Mouse (Mus musculus) left cerebral cortex, postnatal 14 days (tissue): Measurements from ENCODE around the gene Gm20388. TPM values are rescaled to one million over a fixed set of nuclear protein-coding genes. Genes with fewer than 3 reads are reported as not detected.
"Not testable (repeated sequence)": the region's sequence is repeated elsewhere in the genome, so short reads cannot be mapped to it uniquely, and the experiment has no call there.

ENCODE experiments used
- DNase-seq, 2 experiments: peaks; one replicate each; pipeline ENCODE4 v3.0.0; 2021 to 2022; ENCODE audit warnings: low spot score in 2 of 2, mixed read lengths in 1 of 2
- intact Hi-C: fragments of 180-260 bp; cut with DNase I; formaldehyde crosslinking; loops from one replicate; pipeline ENCODE4 v1.15.1; 2025
- total RNA-seq, 2 experiments: library from RNA; stranded (reverse); gene quantifications; 2 replicates each; pipeline ENCODE4 v1.2.3; 2021

Gm20388 gene
- total RNA-seq, 2 experiments from 2014 or later = 2.8 to 7.3 TPM

GRCm38 (mm10) chr8:123978166-123978838, 4067.7 kb downstream of the Gm20388 start:
- intact Hi-C loops = no loop called here
- no peak for DNase-seq

GRCm38 (mm10) chr8:123978926-123979325, 4068.3 kb downstream of the Gm20388 start:
- DNase-seq = no peak
- intact Hi-C loops = no loop called here

- intact Hi-C loops = no loop called here
- no peak for DNase-seq
Observed at GRCm38 (mm10) chr8:123980239-123980638, 4069.6 kb downstream of the Gm20388 start.

GRCm38 (mm10) chr8:123981674-123982073, 4071.0 kb downstream of the Gm20388 start:
- intact Hi-C loops = no loop called here
- DNase-seq = peak; percentile 26 to 38

GRCm38 (mm10) chr8:123982291-123982793, 4071.7 kb downstream of the Gm20388 start:
- no peak for DNase-seq
- intact Hi-C loops = no loop called here

GRCm38 (mm10) chr8:123982826-123983400, 4072.3 kb downstream of the Gm20388 start, which contains the start of gene Abcb10:
Abcb10 (minus strand) TSS chr8:123983122.
- peak; percentile 62 to 75 for DNase-seq
- intact Hi-C loops = no loop called here

- DNase-seq = no peak
- intact Hi-C loops = no loop called here
Observed at GRCm38 (mm10) chr8:123988605-123989038, 4078.0 kb downstream of the Gm20388 start.

- no peak for DNase-seq
- intact Hi-C loops = no loop called here
Observed at GRCm38 (mm10) chr8:123989128-123989527, 4078.5 kb downstream of the Gm20388 start.

GRCm38 (mm10) chr8:123990277-123991049, 4079.8 kb downstream of the Gm20388 start:
- intact Hi-C loops = no loop called here
- no peak for DNase-seq

- intact Hi-C loops = no loop called here
- no peak for DNase-seq
Observed at GRCm38 (mm10) chr8:123992587-123992986, 4081.9 kb downstream of the Gm20388 start.

- intact Hi-C loops = no loop called here
- no peak for DNase-seq
Observed at GRCm38 (mm10) chr8:123993597-123993996, 4083.0 kb downstream of the Gm20388 start.

GRCm38 (mm10) chr8:123993997-123994396, 4083.4 kb downstream of the Gm20388 start:
- DNase-seq = no peak

GRCm38 (mm10) chr8:123999568-123999967, 4088.9 kb downstream of the Gm20388 start:
- intact Hi-C loops = no loop called here
- peak in 1 of 2 experiments; percentile 24 for DNase-seq

More at GRCm38 (mm10) chr8:123993997-123994396, 4083.4 kb downstream of the Gm20388 start:
- intact Hi-C loops = no loop called here

- no peak for DNase-seq
- intact Hi-C loops = no loop called here
Observed at GRCm38 (mm10) chr8:124002546-124003108, 4092.0 kb downstream of the Gm20388 start.

GRCm38 (mm10) chr8:124007829-124008228, 4097.2 kb downstream of the Gm20388 start:
- no peak for DNase-seq
- intact Hi-C loops = no loop called here

GRCm38 (mm10) chr8:124011580-124011979, 4100.9 kb downstream of the Gm20388 start:
- intact Hi-C loops = loop anchor here (10.0 kb wide), 1 partner anchor 197 kb away; no protein-coding TSS in a partner anchor
- no peak for DNase-seq

- no peak for DNase-seq
- intact Hi-C loops = loop anchor here (10.0 kb wide), 1 partner anchor 197 kb away; no protein-coding TSS in a partner anchor
Observed at GRCm38 (mm10) chr8:124011989-124012586, 4101.4 kb downstream of the Gm20388 start.

GRCm38 (mm10) chr8:124014299-124014698, 4103.7 kb downstream of the Gm20388 start:
- not testable (repeated sequence) for DNase-seq
- intact Hi-C loops = loop anchor here (10.0 kb wide), 1 partner anchor 199 kb away; no protein-coding TSS in a partner anchor

GRCm38 (mm10) chr8:124014751-124015150, 4104.1 kb downstream of the Gm20388 start:
- DNase-seq = no peak
- intact Hi-C loops = loop anchor here (10.0 kb wide), 1 partner anchor 200 kb away; no protein-coding TSS in a partner anchor
